Mouse (Mus musculus) forebrain, embryonic 13.5 days (tissue): ENCODE results near the gene Coq5. TPM values are rescaled to one million over a fixed set of nuclear protein-coding genes. Genes with fewer than 3 reads are reported as not detected.
"Not testable (repeated sequence)": the region's sequence is repeated elsewhere in the genome, so short reads cannot be mapped to it uniquely, and the experiment has no call there.

Source experiments
- ATAC-seq: fragments of 200-750 bp; cut with Nextera tagmentation; 2 replicates; pipeline ENCODE4 v1.8.0; 2017
- H3K27ac ChIP-seq: fragments of 300-500 bp; sonication (generic); 2 replicates; pipeline ENCODE4 v1.5.1; 2015; ENCODE audit warnings: inconsistent platforms, mild to moderate bottlenecking, moderate library complexity
- H3K27me3 ChIP-seq: fragments of 300-500 bp; sonication (generic); 2 replicates; pipeline ENCODE4 v1.6.1; 2015; ENCODE audit warnings: mild to moderate bottlenecking, inconsistent platforms
- H3K36me3 ChIP-seq: fragments of 300-500 bp; sonication (generic); 2 replicates; pipeline ENCODE4 v1.6.1; 2015; ENCODE audit warnings: mild to moderate bottlenecking, inconsistent platforms; ENCODE audit not compliant: poor library complexity, severe bottlenecking
- H3K4me1 ChIP-seq: fragments of 300-500 bp; sonication (generic); 2 replicates; pipeline ENCODE4 v1.6.1; 2015; ENCODE audit warnings: inconsistent platforms
- H3K4me2 ChIP-seq: fragments of 300-500 bp; sonication (generic); 2 replicates; pipeline ENCODE4 v1.6.1; 2015; ENCODE audit warnings: inconsistent platforms, mild to moderate bottlenecking, moderate library complexity
- H3K4me3 ChIP-seq: fragments of 300-500 bp; sonication (generic); 2 replicates; pipeline ENCODE4 v1.5.1; 2015; ENCODE audit warnings: mild to moderate bottlenecking, inconsistent platforms
- H3K9ac ChIP-seq: fragments of 300-500 bp; sonication (generic); 2 replicates; pipeline ENCODE4 v1.6.1; 2015; ENCODE audit warnings: mild to moderate bottlenecking, inconsistent platforms
- H3K9me3 ChIP-seq: fragments of 300-500 bp; sonication (generic); replicated peaks from 2 replicates; pipeline ENCODE4 v1.6.1; 2016; ENCODE audit warnings: inconsistent platforms
- WGBS: fragments of 180-500 bp; shearing (Covaris S2); methylation state at CpG from one replicate; pipeline ENCODE4 v1.1.7; 2015; 5-methylcytosine and 5-hydroxymethylcytosine counted together
- polyA plus RNA-seq: library from polyadenylated mRNA; unstranded; fragments of >200 nt; fragmentation: Nextera tagmentation; extraction: Ambion mirVana; gene quantifications from 2 replicates; pipeline ENCODE4 v1.2.1, GENCODE M21; 2015

The Coq5 gene
- polyA plus RNA-seq, 1 experiment from 2014 or later = 53.7 TPM

DNA sequence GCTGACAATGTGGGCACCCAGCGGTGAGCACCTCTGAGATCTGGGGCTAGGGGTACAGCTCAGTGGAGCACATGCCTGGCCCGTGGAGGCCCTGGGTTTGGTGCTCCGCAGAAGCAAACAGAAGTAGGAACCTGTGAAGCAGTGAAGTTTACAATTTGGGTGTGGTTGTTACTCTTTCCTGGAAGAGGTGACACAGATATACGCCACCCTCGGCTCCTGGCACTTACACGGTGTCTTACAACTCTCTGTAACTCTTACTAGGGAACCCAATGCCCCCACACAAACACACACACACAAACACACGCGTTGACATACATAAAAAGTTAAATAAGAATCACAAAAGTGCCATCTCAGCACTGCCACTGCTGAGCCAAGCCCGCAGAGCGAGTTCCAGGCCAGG lies 16.9 kb downstream of the Coq5 start:
- peaks cover 76% of the 10 kb centered on the region for H3K36me3 ChIP-seq
- H3K9me3 ChIP-seq = no peaks in the 10 kb centered on the region
- ATAC-seq = no peak
- H3K4me2 ChIP-seq = no peak overlapping the region
- H3K27ac ChIP-seq = no peak overlapping the region
- no peak overlapping the region for H3K4me3 ChIP-seq
- 92% methylated on average over 10 of the region's 10 CpGs for WGBS
- peaks cover 27% of the 10 kb centered on the region for H3K4me1 ChIP-seq
- H3K9ac ChIP-seq = no peak overlapping the region
- no peaks in the 10 kb centered on the region for H3K27me3 ChIP-seq

DNA sequence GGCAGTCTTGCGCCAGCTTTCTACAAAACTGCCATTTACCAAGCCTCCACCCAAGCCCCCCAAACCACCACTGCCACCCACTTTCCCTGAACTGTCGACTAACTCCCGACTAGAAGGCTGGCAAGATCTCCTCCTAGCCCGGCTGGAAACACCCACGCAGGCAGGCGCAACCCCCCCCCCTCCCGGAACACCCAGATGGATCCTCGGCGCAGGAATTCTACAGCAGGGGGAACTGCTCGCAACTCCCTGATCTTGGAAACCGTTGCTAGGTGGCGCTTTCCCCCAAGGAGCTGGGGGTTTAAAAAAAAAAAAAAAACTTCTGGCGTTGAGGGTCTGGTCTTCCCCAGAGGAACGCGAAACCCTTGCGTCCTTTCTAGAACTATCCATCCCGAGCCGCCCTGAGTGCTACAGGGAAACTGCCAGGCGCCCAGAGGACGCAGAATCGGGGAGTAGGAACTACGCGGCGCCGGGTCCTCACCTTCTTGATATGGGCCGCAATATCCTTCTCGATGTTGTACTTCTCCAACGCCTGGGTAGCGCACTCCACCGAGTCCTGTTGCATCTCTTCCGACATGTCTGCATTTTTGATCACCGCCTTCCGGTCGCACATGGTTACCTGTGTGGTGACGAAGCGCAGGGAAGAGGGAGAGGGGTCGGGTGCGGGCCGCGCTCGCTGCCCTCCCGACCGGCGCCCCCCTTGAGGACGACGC lies 20.7 kb downstream of the Coq5 start:
- Histone ChIP-seq H3K27ac (peak overlapping the region; percentile 90), H3K27me3 (no peaks in the 10 kb centered on the region), H3K4me1 (peaks cover 32% of the 10 kb centered on the region), H3K9me3 (no peaks in the 10 kb centered on the region), H3K4me3 (peak overlapping the region; percentile 62), H3K36me3 (peaks cover 41% of the 10 kb centered on the region), H3K9ac (peak overlapping the region; percentile 82), H3K4me2 (peak overlapping the region; percentile 83)
- no peak; the same call in none of the 2 replicates for ATAC-seq
- under 1% methylated on average over 46 of the region's 46 CpGs for WGBS

- H3K27ac ChIP-seq = peak within 1 kb of the TSS; percentile 90
- peak within 1 kb of the TSS; percentile 83 for H3K4me2 ChIP-seq
- no peaks in the 10 kb centered on the region for H3K9me3 ChIP-seq
- peak; percentile 98 for ATAC-seq
- WGBS = under 1% methylated on average over 54 of the region's 66 CpGs
- H3K4me3 ChIP-seq = peak within 1 kb of the TSS; percentile 62
- H3K4me1 ChIP-seq = peaks cover 32% of the 10 kb centered on the region
- H3K36me3 ChIP-seq = peaks cover 33% of the 10 kb centered on the region
- peak within 1 kb of the TSS; percentile 82 for H3K9ac ChIP-seq
- no peaks in the 10 kb centered on the region for H3K27me3 ChIP-seq
Observed at GRCm38 (mm10) chr5:115300792-115301614, 21.5 kb downstream of the Coq5 start, which contains the start of gene Dynll1. Dynll1 (minus strand) TSS chr5:115300999.

DNA sequence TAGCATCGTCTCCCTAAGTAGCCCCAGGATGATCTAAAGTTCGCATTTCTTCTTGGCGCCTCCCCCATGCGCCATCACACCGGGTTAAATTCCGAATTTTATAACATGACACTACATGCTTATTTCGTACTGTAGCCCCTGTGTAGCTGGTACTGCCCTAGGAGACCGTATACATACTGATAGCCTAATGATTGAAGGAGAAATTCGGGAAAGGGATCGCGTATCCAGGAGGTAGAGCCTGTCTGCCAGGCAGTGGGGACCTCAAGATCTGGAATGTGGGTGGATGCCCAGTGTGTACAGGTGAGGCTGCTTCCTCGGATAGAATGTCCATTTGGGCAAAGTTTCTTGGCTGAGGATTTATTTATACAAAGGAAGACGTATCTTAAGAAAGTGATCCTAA lies 22.1 kb downstream of the Coq5 start:
- no peaks in the 10 kb centered on the region for H3K27me3 ChIP-seq
- H3K36me3 ChIP-seq = peaks cover 27% of the 10 kb centered on the region
- peak overlapping the region; percentile 83 for H3K4me2 ChIP-seq
- no peak for ATAC-seq
- no peaks in the 10 kb centered on the region for H3K9me3 ChIP-seq
- peaks cover 32% of the 10 kb centered on the region for H3K4me1 ChIP-seq
- peak overlapping the region; percentile 62 for H3K4me3 ChIP-seq
- WGBS = 33% methylated on average over 13 of the region's 13 CpGs
- H3K9ac ChIP-seq = peak overlapping the region; percentile 66
- H3K27ac ChIP-seq = 0 out of 2 replicates have a peak overlapping the region, but pooled peaks have one; percentile 53

DNA sequence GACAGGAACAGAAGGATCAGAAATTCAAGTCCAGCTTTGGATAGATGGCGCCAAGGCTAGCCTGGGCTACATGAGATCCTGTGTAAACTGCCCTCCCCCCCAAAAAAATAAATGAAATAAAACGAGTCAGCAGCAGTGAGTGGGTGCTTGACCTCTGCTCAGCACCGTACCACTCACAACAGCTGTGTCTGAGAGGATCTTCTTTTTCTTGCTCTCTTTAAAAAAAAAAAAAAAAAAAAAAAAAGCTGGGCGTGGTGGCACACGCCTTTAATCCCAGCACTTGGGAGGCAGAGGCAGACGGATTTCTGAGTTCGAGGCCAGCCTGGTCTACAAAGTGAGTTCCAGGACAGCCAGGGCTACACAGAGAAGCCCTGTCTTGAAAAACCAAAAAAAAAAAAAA lies 22.7 kb downstream of the Coq5 start:
- H3K4me3 ChIP-seq, H3K9ac ChIP-seq, ATAC-seq, H3K9me3 ChIP-seq, H3K27me3 ChIP-seq, H3K27ac ChIP-seq: not testable (repeated sequence)
- Histone ChIP-seq H3K36me3 (peaks cover 21% of the 10 kb centered on the region), H3K4me1 (peaks cover 28% of the 10 kb centered on the region), H3K4me2 (peak overlapping the region; percentile 83; the same call in 1 of the 2 replicates)
- WGBS = 83% methylated on average over 7 of the region's 7 CpGs

- no peak overlapping the region for H3K9ac ChIP-seq
- 89% methylated on average over 4 of the region's 4 CpGs for WGBS
- no peak overlapping the region for H3K4me3 ChIP-seq
- H3K27me3 ChIP-seq = no peaks in the 10 kb centered on the region
- H3K4me2 ChIP-seq = no peak overlapping the region
- no peak for ATAC-seq
- H3K4me1 ChIP-seq = peaks cover 12% of the 10 kb centered on the region
- H3K36me3 ChIP-seq = no peaks in the 10 kb centered on the region
- no peak overlapping the region for H3K27ac ChIP-seq
- H3K9me3 ChIP-seq = no peaks in the 10 kb centered on the region
Observed at GRCm38 (mm10) chr5:115312354-115312753, 32.9 kb downstream of the Coq5 start.

- no peak overlapping the region for H3K27ac ChIP-seq
Observed at GRCm38 (mm10) chr5:115312816-115313667, 33.6 kb downstream of the Coq5 start.

GRCm38 (mm10) chr5:115313668-115313943 lies 34.1 kb downstream of the Coq5 start:
- Histone ChIP-seq H3K27me3 (no peaks in the 10 kb centered on the region), H3K36me3 (no peaks in the 10 kb centered on the region), H3K4me1 (peaks cover 25% of the 10 kb centered on the region), H3K4me3 (no peak overlapping the region), H3K4me2 (no peak overlapping the region), H3K27ac (no peak overlapping the region), H3K9me3 (no peaks in the 10 kb centered on the region), H3K9ac (no peak overlapping the region)
- 43% methylated on average over 5 of the region's 5 CpGs for WGBS
- no peak for ATAC-seq

More at GRCm38 (mm10) chr5:115312816-115313667, 33.6 kb downstream of the Coq5 start:
- H3K27me3 ChIP-seq = no peaks in the 10 kb centered on the region
- H3K36me3 ChIP-seq = no peaks in the 10 kb centered on the region
- no peaks in the 10 kb centered on the region for H3K9me3 ChIP-seq
- H3K9ac ChIP-seq = no peak overlapping the region
- no peak overlapping the region for H3K4me2 ChIP-seq
- peaks cover 19% of the 10 kb centered on the region for H3K4me1 ChIP-seq
- no peak overlapping the region for H3K4me3 ChIP-seq
- ATAC-seq = no peak
- 79% methylated on average over 10 of the region's 10 CpGs for WGBS

DNA sequence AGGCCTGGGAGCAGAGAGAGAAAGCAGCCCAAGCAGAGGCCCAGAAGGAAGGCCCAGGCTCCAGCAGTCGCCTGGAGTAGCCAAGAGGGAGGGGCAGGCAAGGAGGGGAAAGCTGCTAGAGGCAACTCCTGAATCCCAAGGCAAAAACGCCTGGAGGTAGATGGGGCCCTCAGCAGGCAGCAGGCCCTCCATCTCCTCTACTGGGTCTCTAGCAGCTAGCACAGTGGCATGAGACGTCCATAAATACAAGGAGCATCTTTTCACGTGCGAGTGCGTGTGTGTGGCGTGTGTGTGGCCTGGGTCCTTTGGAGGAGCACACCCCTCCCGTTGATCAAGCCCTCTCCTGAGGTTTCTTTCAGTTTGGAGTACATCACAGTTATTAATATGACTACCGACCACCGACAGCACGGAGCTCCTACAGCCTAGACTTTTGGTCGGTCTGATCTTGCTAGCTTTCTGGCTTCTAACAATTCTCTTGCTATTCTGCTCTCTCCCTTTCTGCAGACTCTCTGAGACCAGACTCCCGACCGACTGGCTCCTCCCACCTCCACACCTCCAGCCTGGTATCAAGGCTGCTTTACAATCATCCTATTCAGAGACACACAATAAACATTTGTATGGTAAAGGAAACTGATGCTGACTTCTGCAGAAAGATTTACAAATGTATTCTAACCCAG lies 37.6 kb downstream of the Coq5 start:
- no peaks in the 10 kb centered on the region for H3K27me3 ChIP-seq
- no peak overlapping the region for H3K4me3 ChIP-seq
- H3K4me2 ChIP-seq = peak overlapping the region; percentile 35
- H3K9me3 ChIP-seq = no peaks in the 10 kb centered on the region
- 2% methylated on average over 14 of the region's 14 CpGs for WGBS
- H3K4me1 ChIP-seq = peaks cover 38% of the 10 kb centered on the region
- peak overlapping the region; percentile 14 for H3K9ac ChIP-seq
- peak overlapping the region; percentile 88 for H3K27ac ChIP-seq
- ATAC-seq = no peak
- H3K36me3 ChIP-seq = no peaks in the 10 kb centered on the region

- H3K9ac ChIP-seq = peak overlapping the region; percentile 14
- no peaks in the 10 kb centered on the region for H3K9me3 ChIP-seq
- H3K27ac ChIP-seq = peak overlapping the region; percentile 88
- no peak overlapping the region for H3K4me3 ChIP-seq
- H3K4me2 ChIP-seq = peak overlapping the region; percentile 35
- peaks cover 38% of the 10 kb centered on the region for H3K4me1 ChIP-seq
- H3K36me3 ChIP-seq = no peaks in the 10 kb centered on the region
- 8% methylated on average over 10 of the region's 10 CpGs for WGBS
- peak; percentile 66; the same call in 1 of the 2 replicates for ATAC-seq
- no peaks in the 10 kb centered on the region for H3K27me3 ChIP-seq
Observed at GRCm38 (mm10) chr5:115317645-115318328, 38.3 kb downstream of the Coq5 start.
